Mouse (Mus musculus): ENCODE results near the gene Tmem9b. TPM values are rescaled to one million over a fixed set of nuclear protein-coding genes. Genes with fewer than 3 reads are reported as not detected.
A peak's percentile ranks its signal among the peaks of the same experiment; 100 is the strongest.

Gene Tmem9b
- polyA plus RNA-seq, 1 experiment from 2014 or later = 168 TPM

DNA sequence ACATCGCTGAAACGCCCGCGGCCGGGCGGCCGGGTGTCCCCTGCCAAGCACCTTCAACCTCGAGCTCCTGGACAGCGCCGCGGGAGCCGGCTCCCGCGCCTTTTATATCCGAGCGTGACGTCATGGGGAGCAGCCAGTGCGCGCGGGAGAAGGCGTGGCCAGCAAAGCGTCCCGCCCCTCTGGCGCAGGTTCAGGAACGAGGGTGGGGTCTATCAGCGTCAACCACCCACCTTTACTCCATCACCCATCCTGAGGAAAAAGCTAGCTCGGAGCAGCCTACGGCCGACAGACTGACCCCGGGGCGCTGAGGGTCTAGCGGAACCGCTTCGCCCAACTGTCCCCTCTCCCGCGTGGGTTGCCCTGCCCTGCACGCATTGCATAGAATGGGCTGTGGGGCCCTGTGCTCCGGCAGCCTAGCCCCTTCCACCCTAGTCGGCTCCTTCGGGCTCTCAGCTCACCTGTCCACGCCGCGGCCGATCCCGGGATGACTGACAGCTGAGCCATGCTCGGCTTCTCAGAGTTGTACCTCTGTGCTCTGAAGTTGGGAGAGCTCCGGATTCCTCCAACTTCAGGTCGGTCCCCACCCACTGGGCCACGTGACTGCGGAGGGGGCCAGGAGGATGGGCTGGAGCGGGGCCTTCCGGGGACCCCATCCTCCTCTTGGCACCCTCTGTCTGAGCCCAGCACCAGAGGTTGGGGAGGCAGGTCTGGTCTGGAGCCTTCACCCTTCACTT, 29.0 kb upstream of the Tmem9b start, which contains the start of gene Nrip3:
Gene Nrip3, minus strand, starts transcription at position 556 of the 734 bp plus-strand sequence.
- Histone ChIP-seq H3K27ac (ENCODE audit: low read depth, low read length) (no peak within 1 kb of the TSS), H3K36me3 (ENCODE audit: control insufficient read depth, insufficient read depth, low read length) (no peaks in the 10 kb centered on the region), H3K4me3 (ENCODE audit: low read depth, low read length) (peak within 1 kb of the TSS; percentile 57), H3K9ac (replicated peaks; ENCODE audit: low read depth, low read length) (peak within 1 kb of the TSS; percentile 51), H3K4me1 (ENCODE audit: control insufficient read depth, insufficient read depth, low read length) (0 out of 2 replicates have a peak, but pooled peaks cover 3% of the 10 kb centered on the region), H3K27me3 (ENCODE audit: control insufficient read depth, insufficient read depth, low read length) (peaks cover 14% of the 10 kb centered on the region), H3K4me2 (ENCODE audit: low read depth, low read length) (peak within 1 kb of the TSS; percentile 96), H3K9me3 (ENCODE audit: control insufficient read depth, low read length) (no peaks in the 10 kb centered on the region)
- WGBS = 3% methylated on average over 52 of the region's 52 CpGs
- peak; percentile 88 for ATAC-seq (ENCODE audit: low read depth)

DNA sequence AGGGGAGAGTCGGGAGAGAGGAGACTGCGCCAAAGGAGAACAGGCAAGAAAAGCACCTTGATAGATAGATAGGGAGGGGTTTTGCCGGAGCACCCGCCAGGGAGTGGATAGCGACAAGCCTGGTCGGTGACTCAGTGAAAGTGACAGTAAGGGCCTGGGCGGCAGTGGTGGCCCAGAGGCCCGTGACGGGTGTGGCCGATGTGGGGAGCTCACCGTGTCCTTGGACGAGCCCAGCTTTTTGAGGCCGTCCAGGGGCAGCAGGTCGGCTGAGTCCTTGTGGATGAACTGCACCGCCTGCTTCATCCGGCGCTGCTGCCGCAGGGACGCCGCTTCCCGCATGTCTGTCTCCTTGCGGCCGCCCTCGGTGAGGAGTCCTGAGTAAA, 28.4 kb upstream of the Tmem9b start:
- Histone ChIP-seq H3K36me3 (ENCODE audit: control insufficient read depth, insufficient read depth, low read length) (no peaks in the 10 kb centered on the region), H3K27me3 (ENCODE audit: control insufficient read depth, insufficient read depth, low read length) (peaks cover 14% of the 10 kb centered on the region), H3K27ac (ENCODE audit: low read depth, low read length) (no peak overlapping the region), H3K9ac (replicated peaks; ENCODE audit: low read depth, low read length) (peak overlapping the region; percentile 51), H3K4me3 (ENCODE audit: low read depth, low read length) (peak overlapping the region; percentile 57), H3K9me3 (ENCODE audit: control insufficient read depth, low read length) (no peaks in the 10 kb centered on the region), H3K4me1 (ENCODE audit: control insufficient read depth, insufficient read depth, low read length) (0 out of 2 replicates have a peak, but pooled peaks cover 3% of the 10 kb centered on the region), H3K4me2 (ENCODE audit: low read depth, low read length) (peak overlapping the region; percentile 96)
- peak; percentile 76; the same call in 1 of the 2 replicates for ATAC-seq (ENCODE audit: low read depth)
- WGBS = under 1% methylated on average over 24 of the region's 24 CpGs

DNA sequence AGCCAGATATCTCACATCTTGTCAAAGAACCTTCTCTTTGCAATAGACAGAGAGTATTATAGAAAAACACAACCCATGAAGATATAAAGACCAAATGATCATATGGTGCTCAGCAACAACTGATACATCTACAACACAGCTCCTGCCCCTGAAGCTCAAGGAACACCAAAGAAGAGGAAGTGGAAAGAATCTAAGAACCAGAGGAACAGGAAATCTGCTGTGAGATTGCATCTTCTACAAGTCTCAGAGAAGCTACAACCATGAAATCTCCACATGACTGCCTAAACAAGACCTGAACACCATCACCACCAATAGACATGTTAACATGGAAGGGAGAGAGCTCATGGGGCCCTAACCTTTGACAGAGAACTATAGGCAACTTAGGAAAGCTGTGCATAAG, 19.6 kb upstream of the Tmem9b start:
- Histone ChIP-seq H3K4me2 (ENCODE audit: low read depth, low read length) (no peak overlapping the region), H3K27ac (ENCODE audit: low read depth, low read length) (no peak overlapping the region), H3K36me3 (ENCODE audit: control insufficient read depth, insufficient read depth, low read length) (no peaks in the 10 kb centered on the region), H3K9ac (replicated peaks; ENCODE audit: low read depth, low read length) (no peak overlapping the region), H3K4me3 (ENCODE audit: low read depth, low read length) (no peak overlapping the region), H3K9me3 (ENCODE audit: control insufficient read depth, low read length) (no peaks in the 10 kb centered on the region), H3K27me3 (ENCODE audit: control insufficient read depth, insufficient read depth, low read length) (no peaks in the 10 kb centered on the region), H3K4me1 (ENCODE audit: control insufficient read depth, insufficient read depth, low read length) (no peaks in the 10 kb centered on the region)
- ATAC-seq (ENCODE audit: low read depth) = no peak

DNA sequence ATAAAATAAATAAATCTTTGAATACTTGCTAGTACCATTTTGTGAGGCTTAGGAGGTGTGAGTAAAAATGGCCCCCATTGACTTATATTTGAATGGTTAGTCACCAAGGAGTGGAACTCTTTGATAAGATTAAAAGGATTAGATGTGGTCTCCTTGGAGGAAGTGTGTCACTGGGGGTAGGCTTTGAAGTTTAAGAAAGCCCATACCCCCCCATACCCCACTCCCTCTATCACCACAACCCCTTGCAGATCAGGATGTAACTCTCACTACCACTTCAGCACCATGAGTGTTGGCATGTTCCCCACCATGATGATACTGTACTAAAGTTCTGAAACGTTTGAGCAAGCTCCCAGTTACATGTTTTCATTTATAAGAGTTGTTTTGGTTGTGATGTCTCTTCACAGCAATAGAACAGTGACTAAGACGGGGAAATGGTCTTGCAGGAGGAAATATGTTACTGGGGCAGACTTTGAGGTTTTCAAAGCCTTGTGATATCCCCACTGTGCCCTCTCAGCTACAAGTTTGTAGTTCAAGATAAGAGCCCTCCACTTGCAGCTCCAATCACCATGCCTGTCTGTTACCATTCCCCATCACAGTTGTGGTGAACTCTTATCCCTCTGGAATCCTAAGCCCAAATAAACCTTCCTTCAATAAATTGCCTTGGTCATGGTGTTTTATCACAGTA, 16.2 kb upstream of the Tmem9b start:
- no peak overlapping the region for H3K27ac ChIP-seq (ENCODE audit: low read depth, low read length)
- no peaks in the 10 kb centered on the region for H3K36me3 ChIP-seq (ENCODE audit: control insufficient read depth, insufficient read depth, low read length)
- 65% methylated on average over 2 of the region's 2 CpGs for WGBS
- H3K27me3 ChIP-seq (ENCODE audit: control insufficient read depth, insufficient read depth, low read length) = no peaks in the 10 kb centered on the region
- no peak overlapping the region for H3K4me3 ChIP-seq (ENCODE audit: low read depth, low read length)
- H3K4me1 ChIP-seq (ENCODE audit: control insufficient read depth, insufficient read depth, low read length) = no peaks in the 10 kb centered on the region
- no peak overlapping the region for H3K4me2 ChIP-seq (ENCODE audit: low read depth, low read length)
- no peak overlapping the region for H3K9ac ChIP-seq (replicated peaks; ENCODE audit: low read depth, low read length)
- ATAC-seq (ENCODE audit: low read depth) = no peak
- no peaks in the 10 kb centered on the region for H3K9me3 ChIP-seq (ENCODE audit: control insufficient read depth, low read length)

- Histone ChIP-seq H3K9me3 (ENCODE audit: control insufficient read depth, low read length) (no peaks in the 10 kb centered on the region), H3K36me3 (ENCODE audit: control insufficient read depth, insufficient read depth, low read length) (no peaks in the 10 kb centered on the region), H3K27ac (ENCODE audit: low read depth, low read length) (no peak overlapping the region), H3K4me3 (ENCODE audit: low read depth, low read length) (no peak overlapping the region), H3K27me3 (ENCODE audit: control insufficient read depth, insufficient read depth, low read length) (no peaks in the 10 kb centered on the region), H3K4me2 (ENCODE audit: low read depth, low read length) (no peak overlapping the region), H3K4me1 (ENCODE audit: control insufficient read depth, insufficient read depth, low read length) (no peaks in the 10 kb centered on the region), H3K9ac (replicated peaks; ENCODE audit: low read depth, low read length) (no peak overlapping the region)
- ATAC-seq (ENCODE audit: low read depth) = no peak
- WGBS = 85% methylated on average over 7 of the region's 7 CpGs
Measured at GRCm38 (mm10) chr7:109767575-109768350, 15.1 kb upstream of the Tmem9b start.

- no peaks in the 10 kb centered on the region for H3K27me3 ChIP-seq (ENCODE audit: control insufficient read depth, insufficient read depth, low read length)
- H3K9ac ChIP-seq (replicated peaks; ENCODE audit: low read depth, low read length) = no peak overlapping the region
- H3K27ac ChIP-seq (ENCODE audit: low read depth, low read length) = no peak overlapping the region
- H3K4me3 ChIP-seq (ENCODE audit: low read depth, low read length) = no peak overlapping the region
- no peaks in the 10 kb centered on the region for H3K36me3 ChIP-seq (ENCODE audit: control insufficient read depth, insufficient read depth, low read length)
- no peaks in the 10 kb centered on the region for H3K4me1 ChIP-seq (ENCODE audit: control insufficient read depth, insufficient read depth, low read length)
- WGBS = 77% methylated on average over 2 of the region's 2 CpGs
- no peak for ATAC-seq (ENCODE audit: low read depth)
- H3K4me2 ChIP-seq (ENCODE audit: low read depth, low read length) = no peak overlapping the region
- no peaks in the 10 kb centered on the region for H3K9me3 ChIP-seq (ENCODE audit: control insufficient read depth, low read length)
Measured at GRCm38 (mm10) chr7:109764009-109764408, 11.3 kb upstream of the Tmem9b start.

DNA sequence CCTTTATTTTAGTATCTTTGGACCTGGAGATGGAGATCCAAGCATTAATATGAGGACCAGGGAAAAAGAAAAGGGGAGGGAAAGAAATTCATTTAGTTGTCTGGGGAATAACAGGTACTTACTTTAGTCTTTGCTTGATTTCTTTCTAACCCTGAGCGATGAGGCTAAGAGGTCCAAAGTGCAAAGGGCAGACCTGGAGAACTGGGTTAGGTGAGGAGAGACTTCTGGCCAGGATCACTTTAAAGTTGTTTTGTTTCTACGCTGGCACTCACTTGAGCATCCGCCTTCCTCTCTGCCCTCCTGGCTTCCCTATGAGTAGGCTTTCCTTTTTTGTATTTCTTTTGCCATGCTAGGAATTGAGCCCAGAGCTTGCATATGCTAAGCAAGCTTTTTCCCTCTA, 3.6 kb upstream of the Tmem9b start:
- 93% methylated on average over 3 of the region's 3 CpGs for WGBS
- H3K36me3 ChIP-seq (ENCODE audit: control insufficient read depth, insufficient read depth, low read length) = no peaks in the 10 kb centered on the region
- no peaks in the 10 kb centered on the region for H3K9me3 ChIP-seq (ENCODE audit: control insufficient read depth, low read length)
- no peak for ATAC-seq (ENCODE audit: low read depth)
- H3K27me3 ChIP-seq (ENCODE audit: control insufficient read depth, insufficient read depth, low read length) = no peaks in the 10 kb centered on the region; the same call in 1 of the 2 replicates
- H3K9ac ChIP-seq (replicated peaks; ENCODE audit: low read depth, low read length) = no peak overlapping the region
- H3K4me1 ChIP-seq (ENCODE audit: control insufficient read depth, insufficient read depth, low read length) = peaks cover 12% of the 10 kb centered on the region
- no peak overlapping the region for H3K4me3 ChIP-seq (ENCODE audit: low read depth, low read length)
- no peak overlapping the region for H3K4me2 ChIP-seq (ENCODE audit: low read depth, low read length)
- no peak overlapping the region for H3K27ac ChIP-seq (ENCODE audit: low read depth, low read length)

- peaks cover 17% of the 10 kb centered on the region for H3K4me1 ChIP-seq (ENCODE audit: control insufficient read depth, insufficient read depth, low read length)
- 93% methylated on average over 8 of the region's 8 CpGs for WGBS
- no peaks in the 10 kb centered on the region for H3K9me3 ChIP-seq (ENCODE audit: control insufficient read depth, low read length)
- no peaks in the 10 kb centered on the region; the same call in 1 of the 2 replicates for H3K27me3 ChIP-seq (ENCODE audit: control insufficient read depth, insufficient read depth, low read length)
- H3K4me3 ChIP-seq (ENCODE audit: low read depth, low read length) = no peak overlapping the region
- ATAC-seq (ENCODE audit: low read depth) = no peak
- H3K4me2 ChIP-seq (ENCODE audit: low read depth, low read length) = no peak overlapping the region
- 0 out of 2 replicates have a peak, but pooled peaks cover 5% of the 10 kb centered on the region for H3K36me3 ChIP-seq (ENCODE audit: control insufficient read depth, insufficient read depth, low read length)
- H3K27ac ChIP-seq (ENCODE audit: low read depth, low read length) = no peak overlapping the region
- H3K9ac ChIP-seq (replicated peaks; ENCODE audit: low read depth, low read length) = no peak overlapping the region
Measured at GRCm38 (mm10) chr7:109754034-109754433, 1.4 kb upstream of the Tmem9b start.

All from neural tube, embryonic 14.5 days (tissue).